Mouse (Mus musculus) thymus, adult 2 months (tissue): ENCODE data around the gene Esrp2.

Experiments
- CTCF ChIP-seq: fragments of 200-500 bp; IDR thresholded peaks from 2 replicates; pipeline ENCODE4 v1.5.1; 2012; ENCODE audit warnings: mild to moderate bottlenecking, control low read depth, low read length, moderate library complexity, borderline replicate concordance; ENCODE audit not compliant: control insufficient read depth, poor library complexity, insufficient read depth; ENCODE audit errors: extremely low read depth
- POLR2A ChIP-seq: fragments of 200-500 bp; IDR thresholded peaks from 2 replicates; pipeline ENCODE4 v1.6.1; 2012; ENCODE audit warnings: mild to moderate bottlenecking, low read length, control low read depth, moderate library complexity; ENCODE audit not compliant: control insufficient read depth, poor library complexity, insufficient read depth; ENCODE audit errors: extremely low read depth

GRCm38 (mm10) chr8:106159876-106160275 lies 23.1 kb upstream of the Esrp2 start:
- TF ChIP-seq CTCF (no peak), POLR2A (no peak)
